Mouse (Mus musculus) neural tube, embryonic 13.5 days (tissue): Measurements from ENCODE around the gene Heca. TPM values are rescaled to one million over a fixed set of nuclear protein-coding genes. Genes with fewer than 3 reads are reported as not detected.
"Not testable (repeated sequence)": the region's sequence is repeated elsewhere in the genome, so short reads cannot be mapped to it uniquely, and the experiment has no call there.

Source experiments
- ATAC-seq: fragments of 200-750 bp; cut with Nextera tagmentation; 2 replicates; pipeline ENCODE4 v1.8.0; 2017; ENCODE audit warnings: low read depth, mild to moderate bottlenecking, moderate TSS enrichment, moderate library complexity
- H3K27ac ChIP-seq: fragments of 300-500 bp; sonication (generic); replicated peaks from 2 replicates; pipeline ENCODE4 v1.5.1; 2015; ENCODE audit warnings: moderate library complexity, mild to moderate bottlenecking, inconsistent platforms
- H3K27me3 ChIP-seq: fragments of 300-500 bp; sonication (generic); 2 replicates; pipeline ENCODE4 v1.6.1; 2015; ENCODE audit warnings: mild to moderate bottlenecking, inconsistent platforms
- H3K36me3 ChIP-seq: fragments of 300-500 bp; sonication (generic); 2 replicates; pipeline ENCODE4 v1.6.1; 2015; ENCODE audit warnings: mild to moderate bottlenecking, inconsistent platforms
- H3K4me1 ChIP-seq: fragments of 300-500 bp; sonication (generic); replicated peaks from 2 replicates; pipeline ENCODE4 v1.6.1; 2015; ENCODE audit warnings: inconsistent platforms
- H3K4me2 ChIP-seq: fragments of 300-500 bp; sonication (generic); 2 replicates; pipeline ENCODE4 v1.6.1; 2015; ENCODE audit warnings: inconsistent platforms, mild to moderate bottlenecking, moderate library complexity
- H3K4me3 ChIP-seq: fragments of 300-500 bp; sonication (generic); 2 replicates; pipeline ENCODE4 v1.5.1; 2015; ENCODE audit warnings: mild to moderate bottlenecking, inconsistent platforms
- H3K9ac ChIP-seq: fragments of 300-500 bp; sonication (generic); 2 replicates; pipeline ENCODE4 v1.6.1; 2015; ENCODE audit warnings: moderate library complexity, mild to moderate bottlenecking, inconsistent platforms
- H3K9me3 ChIP-seq: fragments of 300-500 bp; sonication (generic); 2 replicates; pipeline ENCODE4 v1.6.1; 2016; ENCODE audit warnings: inconsistent platforms
- WGBS: fragments of 180-500 bp; shearing (Covaris S2); methylation state at CpG from one replicate; pipeline ENCODE4 v1.1.7; 2015; 5-methylcytosine and 5-hydroxymethylcytosine counted together
- polyA plus RNA-seq: library from polyadenylated mRNA; unstranded; fragments of >200 nt; fragmentation: Nextera tagmentation; extraction: Ambion mirVana; gene quantifications from 2 replicates; pipeline ENCODE4 v1.2.1, GENCODE M21; 2015

Heca gene
- polyA plus RNA-seq, 1 experiment from 2014 or later, result 3.1 TPM

DNA sequence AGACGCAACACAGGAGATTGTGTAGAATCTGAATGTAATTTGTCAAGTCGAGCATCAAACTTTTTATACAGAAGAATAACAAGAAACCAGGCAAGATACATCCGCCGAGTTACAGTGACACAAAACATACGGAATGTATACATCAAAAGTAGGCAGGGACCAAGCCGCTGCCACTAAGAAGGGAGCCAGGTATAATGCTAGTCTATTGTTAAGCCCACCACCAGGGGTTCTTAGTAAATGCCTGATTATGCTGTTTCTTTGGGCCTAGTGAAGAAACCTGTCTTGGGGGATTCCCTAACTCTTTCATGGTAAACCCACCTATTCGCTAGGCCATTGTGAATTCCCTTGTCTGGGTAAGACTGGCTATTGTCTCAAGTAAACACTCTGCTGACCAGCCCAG lies 127.4 kb downstream of the Heca start:
- H3K4me3 ChIP-seq, H3K4me2 ChIP-seq, H3K27me3 ChIP-seq, ATAC-seq, H3K9ac ChIP-seq, H3K27ac ChIP-seq, H3K4me1 ChIP-seq: not testable (repeated sequence)
- peaks cover 10% of the 10 kb centered on the region for H3K36me3 ChIP-seq
- WGBS, result 97% methylated on average over 7 of the region's 7 CpGs
- peaks cover 17% of the 10 kb centered on the region for H3K9me3 ChIP-seq

Other genes starting within 250 kb of the Heca start
- gene Cited2, start 224.8 kb downstream of the Heca start, polyA plus RNA-seq, result 76.2 and 96.7 TPM in 2 replicates
- gene Txlnb, start 151.8 kb downstream of the Heca start, polyA plus RNA-seq, result 2.1 and 2.2 TPM in 2 replicates
- gene Abracl, start 75.2 kb upstream of the Heca start, polyA plus RNA-seq, result 99.0 and 103 TPM in 2 replicates
- gene Reps1, start 107.8 kb upstream of the Heca start, polyA plus RNA-seq, result 16.7 and 22.3 TPM in 2 replicates